Mouse (Mus musculus): ENCODE measurements around the gene Zfp444. TPM values are rescaled to one million over a fixed set of nuclear protein-coding genes. Genes with fewer than 3 reads are reported as not detected.

Zfp444 gene
- 24.2 and 58.7 TPM in 2 replicates for total RNA-seq (2014; rRNA removed; ENCODE audit: low replicate concordance)
- polyA plus RNA-seq (2015; fragmentation: Nextera tagmentation; extraction: Ambion mirVana): 20.7 and 28.0 TPM in 2 replicates

DNA sequence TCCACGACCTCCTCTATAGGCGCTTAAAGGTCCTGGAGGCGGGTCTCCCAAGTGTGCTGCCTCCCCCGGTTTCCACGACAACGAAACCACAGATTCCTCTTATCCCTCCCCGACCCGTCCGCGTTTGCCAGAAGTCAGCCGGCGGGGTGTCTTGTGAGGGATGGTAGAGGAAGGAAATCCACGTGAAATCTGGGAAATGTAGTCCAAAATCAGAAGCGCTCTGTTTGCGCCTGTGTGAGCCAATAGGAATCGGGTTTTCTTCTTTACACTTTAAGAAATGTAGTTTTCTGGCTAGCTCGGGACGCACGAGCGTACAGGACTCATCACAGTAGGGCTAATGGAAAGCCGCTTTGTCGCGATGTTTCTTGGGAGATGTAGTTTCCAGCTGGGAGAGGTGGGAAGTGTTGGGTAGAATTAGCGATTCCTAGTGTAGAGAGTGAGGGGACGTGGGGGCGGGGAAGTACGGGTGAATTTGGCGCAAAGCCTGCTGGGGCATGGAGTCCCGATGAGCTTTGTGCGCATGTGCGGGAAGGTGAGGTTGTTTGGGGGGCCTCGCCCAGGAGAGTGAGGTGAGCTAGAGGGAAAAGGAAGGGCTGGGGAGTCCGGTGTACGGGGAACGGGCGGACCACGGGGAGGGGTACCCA is at the start of gene Zfp444:
Gene Zfp444 (plus strand): TSS at position 221 of the 644 bp plus-strand sequence.
- under 1% methylated on average over 37 of the region's 37 CpGs for WGBS
- Histone ChIP-seq H3K9ac (replicated peaks; ENCODE audit: low read depth, low read length) (peak within 1 kb of the TSS; percentile 63), H3K4me3 (ENCODE audit: low read depth, low read length) (peak within 1 kb of the TSS; percentile 66), H3K36me3 (replicated peaks; ENCODE audit: control insufficient read depth, insufficient read depth, low read length) (no peaks in the 10 kb centered on the region), H3K27ac (ENCODE audit: low read depth) (peak within 1 kb of the TSS; percentile 54), H3K27me3 (ENCODE audit: control insufficient read depth, insufficient read depth, low read length) (no peaks in the 10 kb centered on the region), H3K9me3 (replicated peaks; ENCODE audit: control insufficient read depth, low read length) (no peaks in the 10 kb centered on the region), H3K4me1 (ENCODE audit: control insufficient read depth, insufficient read depth) (0 out of 2 replicates have a peak, but pooled peaks cover 6% of the 10 kb centered on the region), H3K4me2 (ENCODE audit: low read depth, low read length) (peak within 1 kb of the TSS; percentile 74)
- no peak for TF ChIP-seq EP300 (IDR thresholded peaks at IDR 0.05; ENCODE audit: low read depth)
- no peak for TF ChIP-seq CTCF (IDR thresholded peaks at IDR 0.05; ENCODE audit: low read depth)
- DNase-seq (ENCODE audit: low spot score) (peak; percentile 98), ATAC-seq (ENCODE audit: insufficient read depth, low read depth) (peak; percentile 96)

GRCm38 (mm10) chr7:6126690-6127448 is 45.2 kb upstream of the Zfp444 start:
- peak; percentile 51 for ATAC-seq (ENCODE audit: insufficient read depth, low read depth)
- 35% methylated on average over 7 of the region's 7 CpGs for WGBS
- H3K4me1 ChIP-seq (ENCODE audit: control insufficient read depth, insufficient read depth): no peaks in the 10 kb centered on the region
- DNase-seq (ENCODE audit: low spot score): peak; percentile 83
- H3K9me3 ChIP-seq (replicated peaks; ENCODE audit: control insufficient read depth, low read length): no peaks in the 10 kb centered on the region
- H3K9ac ChIP-seq (replicated peaks; ENCODE audit: low read depth, low read length): no peak overlapping the region
- TF ChIP-seq CTCF (IDR thresholded peaks at IDR 0.05; ENCODE audit: low read depth): peak; percentile 99
- TF ChIP-seq EP300 (IDR thresholded peaks at IDR 0.05; ENCODE audit: low read depth): no peak
- no peak overlapping the region for H3K4me3 ChIP-seq (ENCODE audit: low read depth, low read length)
- no peaks in the 10 kb centered on the region for H3K27me3 ChIP-seq (ENCODE audit: control insufficient read depth, insufficient read depth, low read length)
- H3K4me2 ChIP-seq (ENCODE audit: low read depth, low read length): no peak overlapping the region
- H3K36me3 ChIP-seq (replicated peaks; ENCODE audit: control insufficient read depth, insufficient read depth, low read length): peaks cover 5% of the 10 kb centered on the region
- H3K27ac ChIP-seq (ENCODE audit: low read depth): no peak overlapping the region

DNA sequence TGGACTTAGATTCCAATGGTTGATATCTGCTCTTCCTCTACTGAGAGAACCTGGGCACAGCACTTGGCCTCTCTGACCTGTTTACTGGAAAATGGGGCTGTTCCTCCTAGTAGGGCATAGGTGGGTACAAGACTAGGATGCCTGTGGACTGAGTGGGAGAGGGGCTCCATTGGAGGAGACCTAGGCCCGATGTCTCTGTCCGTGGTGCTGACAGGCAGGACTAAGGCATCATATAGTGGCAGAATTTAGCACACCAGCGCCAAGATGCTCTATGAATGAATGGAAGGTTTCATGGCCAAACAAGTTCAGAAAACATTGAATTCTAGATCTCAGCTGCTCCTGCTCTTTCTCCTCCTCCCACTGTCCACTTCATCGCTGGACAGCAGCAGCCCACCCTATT is 41.7 kb upstream of the Zfp444 start:
- 40% methylated on average over 4 of the region's 4 CpGs for WGBS
- Histone ChIP-seq H3K9ac (replicated peaks; ENCODE audit: low read depth, low read length) (no peak overlapping the region), H3K9me3 (replicated peaks; ENCODE audit: control insufficient read depth, low read length) (no peaks in the 10 kb centered on the region), H3K27me3 (ENCODE audit: control insufficient read depth, insufficient read depth, low read length) (no peaks in the 10 kb centered on the region), H3K27ac (ENCODE audit: low read depth) (no peak overlapping the region), H3K4me2 (ENCODE audit: low read depth, low read length) (no peak overlapping the region), H3K4me1 (ENCODE audit: control insufficient read depth, insufficient read depth) (no peaks in the 10 kb centered on the region), H3K36me3 (replicated peaks; ENCODE audit: control insufficient read depth, insufficient read depth, low read length) (peaks cover 21% of the 10 kb centered on the region), H3K4me3 (ENCODE audit: low read depth, low read length) (no peak overlapping the region)
- ATAC-seq (ENCODE audit: insufficient read depth, low read depth) (no peak), DNase-seq (ENCODE audit: low spot score) (no peak)
- TF ChIP-seq EP300 (IDR thresholded peaks at IDR 0.05; ENCODE audit: low read depth) (no peak), CTCF (IDR thresholded peaks at IDR 0.05; ENCODE audit: low read depth) (no peak)

DNA sequence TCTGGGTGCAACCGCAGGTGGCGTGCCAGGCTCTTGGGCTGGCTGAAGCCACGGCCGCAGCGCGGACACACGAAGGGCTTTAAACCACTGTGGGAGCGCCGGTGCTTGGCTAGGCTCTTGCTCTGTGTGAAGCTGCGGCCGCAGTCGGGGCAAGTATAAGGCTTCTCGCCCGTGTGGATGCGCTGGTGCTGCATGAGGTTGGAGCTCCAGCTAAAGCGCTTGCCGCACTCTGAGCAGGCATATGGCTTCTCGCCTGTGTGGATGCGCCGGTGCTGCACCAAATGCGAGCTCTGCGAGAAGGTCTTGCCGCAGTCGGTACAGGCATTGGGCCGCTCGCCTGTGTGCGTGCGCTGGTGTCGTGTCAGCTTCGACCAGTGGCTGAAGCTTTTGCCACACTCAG is 39.4 kb upstream of the Zfp444 start:
- ATAC-seq (ENCODE audit: insufficient read depth, low read depth): no peak
- peaks cover 25% of the 10 kb centered on the region for H3K36me3 ChIP-seq (replicated peaks; ENCODE audit: control insufficient read depth, insufficient read depth, low read length)

DNA sequence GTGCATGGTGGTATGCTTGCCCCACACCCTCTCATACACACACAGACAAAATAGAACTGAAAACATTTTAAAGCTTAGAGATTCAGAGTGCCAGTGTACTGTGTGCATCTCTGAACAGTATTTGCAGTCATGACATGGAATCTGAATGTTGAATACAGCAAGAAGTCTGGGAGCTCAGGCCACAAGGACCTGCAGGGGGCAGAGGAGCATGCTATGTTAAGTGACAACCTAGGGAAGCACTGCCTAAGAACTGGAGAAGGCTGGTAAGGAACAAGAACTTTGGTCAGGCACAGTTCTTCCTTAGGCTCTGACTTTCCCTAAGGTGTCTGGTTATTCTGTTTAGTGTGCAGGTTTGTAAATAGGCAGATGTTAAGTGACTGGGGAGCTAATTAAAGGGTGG is 35.5 kb upstream of the Zfp444 start:
- H3K9ac ChIP-seq (replicated peaks; ENCODE audit: low read depth, low read length): no peak overlapping the region

More for the DNA sequence above, 39.4 kb upstream of the Zfp444 start:
- Histone ChIP-seq H3K9ac (replicated peaks; ENCODE audit: low read depth, low read length) (no peak overlapping the region), H3K4me1 (ENCODE audit: control insufficient read depth, insufficient read depth) (no peaks in the 10 kb centered on the region), H3K27me3 (ENCODE audit: control insufficient read depth, insufficient read depth, low read length) (no peaks in the 10 kb centered on the region), H3K9me3 (replicated peaks; ENCODE audit: control insufficient read depth, low read length) (no peaks in the 10 kb centered on the region), H3K27ac (ENCODE audit: low read depth) (no peak overlapping the region), H3K4me3 (ENCODE audit: low read depth, low read length) (no peak overlapping the region), H3K4me2 (ENCODE audit: low read depth, low read length) (no peak overlapping the region)
- no peak for DNase-seq (ENCODE audit: low spot score)
- WGBS: 86% methylated on average over 30 of the region's 30 CpGs
- TF ChIP-seq CTCF (IDR thresholded peaks at IDR 0.05; ENCODE audit: low read depth) (no peak), EP300 (IDR thresholded peaks at IDR 0.05; ENCODE audit: low read depth) (no peak)

More for the DNA sequence above, 35.5 kb upstream of the Zfp444 start:
- Histone ChIP-seq H3K4me2 (ENCODE audit: low read depth, low read length) (no peak overlapping the region), H3K9me3 (replicated peaks; ENCODE audit: control insufficient read depth, low read length) (no peaks in the 10 kb centered on the region), H3K4me1 (ENCODE audit: control insufficient read depth, insufficient read depth) (no peaks in the 10 kb centered on the region), H3K4me3 (ENCODE audit: low read depth, low read length) (no peak overlapping the region), H3K27me3 (ENCODE audit: control insufficient read depth, insufficient read depth, low read length) (no peaks in the 10 kb centered on the region), H3K27ac (ENCODE audit: low read depth) (no peak overlapping the region), H3K36me3 (replicated peaks; ENCODE audit: control insufficient read depth, insufficient read depth, low read length) (peaks cover 30% of the 10 kb centered on the region)
- DNase-seq (ENCODE audit: low spot score): no peak
- TF ChIP-seq CTCF (IDR thresholded peaks at IDR 0.05; ENCODE audit: low read depth): peak; percentile 41; the same call in 1 of the 2 replicates
- TF ChIP-seq EP300 (IDR thresholded peaks at IDR 0.05; ENCODE audit: low read depth): no peak
- no peak for ATAC-seq (ENCODE audit: insufficient read depth, low read depth)
